Comparison of ENCODE assay signal across 9 mouse cellular contexts in the genomic region with DNA sequence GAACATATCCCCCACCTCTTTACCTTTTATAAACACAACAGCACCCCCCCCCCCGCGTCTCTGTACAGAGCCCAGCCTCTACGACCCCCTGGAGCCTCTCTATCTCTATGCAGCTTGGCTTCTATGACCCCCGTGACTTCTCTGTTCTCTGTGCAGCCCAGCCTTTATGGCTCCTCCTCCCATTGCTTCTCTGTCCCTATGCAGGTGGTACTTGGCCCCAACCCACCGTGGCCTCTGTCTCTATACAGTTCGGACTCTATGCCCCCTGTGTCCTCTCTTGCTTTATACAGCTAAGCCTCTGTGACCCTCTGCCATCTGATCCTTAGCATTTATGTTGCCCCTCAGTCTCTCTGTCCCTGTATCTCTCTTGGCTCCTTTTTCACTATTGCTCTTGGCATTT. TPM values are rescaled to one million over a fixed set of nuclear protein-coding genes. Genes with fewer than 3 reads are reported as not detected.
DNase-seq lines count a peak whose midpoint lies in the region; ATAC-seq lines count a peak whose summit lies in the region.
"Had no signal": no experiment of that assay in that cellular context is flagged by ENCODE, and none has a peak within 500 bp of the region (broad histone marks: within the 10 kb centered on the region; RNA-seq: fewer than 3 reads in every experiment).

No protein-coding gene starts in this region.

- H3K9me3 ChIP-seq in heart, embryonic 14.5 days (ENCODE audit: control insufficient read depth, low read length), result no peaks in the 10 kb centered on the region
- H3K9me3 ChIP-seq in heart, embryonic 11.5 days (replicated peaks; ENCODE audit: control insufficient read depth, low read length), result no peaks in the 10 kb centered on the region
- no peaks in the 10 kb centered on the region for H3K9me3 ChIP-seq in hindbrain, embryonic 12.5 days (replicated peaks)
- no peaks in the 10 kb centered on the region for H3K9me3 ChIP-seq in midbrain, embryonic 11.5 days (ENCODE audit: control insufficient read depth, low read length)
- H3K9me3 ChIP-seq: embryonic facial prominence, embryonic 15.5 days had no signal

- no peak overlapping the region for H3K9ac ChIP-seq in heart, embryonic 14.5 days (ENCODE audit: low read length)
- H3K9ac ChIP-seq in heart, embryonic 11.5 days (ENCODE audit: low read depth, low read length), result no peak overlapping the region
- H3K9ac ChIP-seq in hindbrain, embryonic 12.5 days, result no peak overlapping the region
- H3K9ac ChIP-seq in midbrain, embryonic 11.5 days (ENCODE audit: low read length), result no peak overlapping the region; the same call in 1 of the 2 replicates
- H3K9ac ChIP-seq: embryonic facial prominence, embryonic 15.5 days had no signal

- DNase-seq in MEL-GATA-1-ER (ENCODE audit: extremely low read depth, low read depth), result peak; percentile 13
- no peak for DNase-seq in midbrain, embryonic 11.5 days (ENCODE audit: low spot score, missing footprints)
- no peak for DNase-seq in spleen, postnatal 4 days (ENCODE audit: low spot score in 2 of 2)
- no peak for DNase-seq in left cerebral cortex, adult 9 months (ENCODE audit: low spot score in 2 of 2)
- DNase-seq in right cerebral cortex, postnatal 10 days (ENCODE audit: low spot score in 2 of 2), result no peak

- no peaks in the 10 kb centered on the region for H3K27me3 ChIP-seq in heart, embryonic 14.5 days (ENCODE audit: control insufficient read depth, insufficient read depth, low read length)
- no peaks in the 10 kb centered on the region for H3K27me3 ChIP-seq in heart, embryonic 11.5 days (ENCODE audit: control insufficient read depth, insufficient read depth, low read length)
- H3K27me3 ChIP-seq in hindbrain, embryonic 12.5 days, result no peaks in the 10 kb centered on the region
- no peaks in the 10 kb centered on the region for H3K27me3 ChIP-seq in midbrain, embryonic 11.5 days (ENCODE audit: control insufficient read depth, insufficient read depth, low read length)
- H3K27me3 ChIP-seq: embryonic facial prominence, embryonic 15.5 days had no signal

- no peaks in the 10 kb centered on the region for H3K4me1 ChIP-seq in heart, embryonic 14.5 days (ENCODE audit: control insufficient read depth in 2 of 2, insufficient read depth in 2 of 2, low read length in 2 of 2)
- no peaks in the 10 kb centered on the region for H3K4me1 ChIP-seq in heart, embryonic 11.5 days (ENCODE audit: control insufficient read depth, insufficient read depth, low read length)
- H3K4me1 ChIP-seq in hindbrain, embryonic 12.5 days, result no peaks in the 10 kb centered on the region
- H3K4me1 ChIP-seq in midbrain, embryonic 11.5 days (ENCODE audit: control insufficient read depth, insufficient read depth, low read length), result no peaks in the 10 kb centered on the region
- H3K4me1 ChIP-seq: embryonic facial prominence, embryonic 15.5 days had no signal

- no peak overlapping the region for H3K4me3 ChIP-seq in heart, embryonic 14.5 days (ENCODE audit: control insufficient read depth in 1 of 2, insufficient read depth in 1 of 2, low read depth in 1 of 2, low read length in 2 of 2)
- H3K4me3 ChIP-seq in heart, embryonic 11.5 days (ENCODE audit: low read depth, low read length), result no peak overlapping the region
- no peak overlapping the region for H3K4me3 ChIP-seq in hindbrain, embryonic 12.5 days
- H3K4me3 ChIP-seq in midbrain, embryonic 11.5 days (ENCODE audit: low read depth, low read length), result no peak overlapping the region

- ATAC-seq in heart, embryonic 14.5 days (ENCODE audit: insufficient number of reproducible peaks, insufficient read depth, low FRiP score, low read depth), result no peak
- no peak for ATAC-seq in heart, embryonic 11.5 days (replicated peaks; ENCODE audit: insufficient number of reproducible peaks, low FRiP score, low TSS enrichment)
- ATAC-seq in hindbrain, embryonic 12.5 days (ENCODE audit: low FRiP score), result peak; percentile 4
- no peak for ATAC-seq in midbrain, embryonic 11.5 days (ENCODE audit: low FRiP score)

- H3K27ac ChIP-seq in heart, embryonic 14.5 days (replicated peaks in 1 of 2; ENCODE audit: control insufficient read depth in 1 of 2, insufficient read depth in 1 of 2, low read depth in 2 of 2, low read length in 2 of 2), result no peak overlapping the region
- no peak overlapping the region for H3K27ac ChIP-seq in heart, embryonic 11.5 days (ENCODE audit: low read depth, low read length)
- H3K27ac ChIP-seq in hindbrain, embryonic 12.5 days, result peak overlapping the region; percentile 62
- peak overlapping the region; percentile 44; the same call in 1 of the 2 replicates for H3K27ac ChIP-seq in midbrain, embryonic 11.5 days (ENCODE audit: low read depth, low read length)

- H3K4me2 ChIP-seq in heart, embryonic 14.5 days (ENCODE audit: low read length), result peak overlapping the region; percentile 68; the same call in 1 of the 2 replicates
- H3K4me2 ChIP-seq in heart, embryonic 11.5 days, result no peak overlapping the region
- H3K4me2 ChIP-seq in hindbrain, embryonic 12.5 days (replicated peaks), result peak overlapping the region; percentile 55
- no peak overlapping the region; the same call in 1 of the 2 replicates for H3K4me2 ChIP-seq in midbrain, embryonic 11.5 days

- no peaks in the 10 kb centered on the region for H3K36me3 ChIP-seq in heart, embryonic 14.5 days (ENCODE audit: control insufficient read depth, insufficient read depth, low read length)
- no peaks in the 10 kb centered on the region for H3K36me3 ChIP-seq in heart, embryonic 11.5 days (ENCODE audit: control insufficient read depth, insufficient read depth, low read length)
- no peaks in the 10 kb centered on the region for H3K36me3 ChIP-seq in hindbrain, embryonic 12.5 days
- H3K36me3 ChIP-seq in midbrain, embryonic 11.5 days (ENCODE audit: control insufficient read depth, insufficient read depth, low read length), result no peaks in the 10 kb centered on the region
- H3K36me3 ChIP-seq: embryonic facial prominence, embryonic 15.5 days had no signal

- WGBS in heart, embryonic 14.5 days, result 57% methylated on average over 5 of the region's 6 CpGs
- WGBS in heart, embryonic 11.5 days (ENCODE audit: insufficient replicate concordance), result 41% methylated on average over 6 of the region's 6 CpGs
- WGBS in hindbrain, embryonic 12.5 days, result 38% methylated on average over 5 of the region's 6 CpGs
- 38% methylated on average over 5 of the region's 6 CpGs for WGBS in midbrain, embryonic 11.5 days

RNA-seq across cellular contexts. Expression of gene Las1l, which starts 12.4 kb away (rescaled TPM):
- polyA plus RNA-seq in heart, embryonic 14.5 days (2014; fragmentation: Nextera tagmentation; extraction: Ambion mirVana), result 37.6 and 41.5 TPM in 2 replicates
- 34.2 and 45.8 TPM in 2 replicates for polyA plus RNA-seq in heart, embryonic 11.5 days (2014; fragmentation: Nextera tagmentation; extraction: Ambion mirVana)
- 73.5 and 74.2 TPM in 2 replicates for polyA plus RNA-seq in hindbrain, embryonic 12.5 days (2016; fragmentation: Nextera tagmentation; extraction: Ambion mirVana)
- 40.6 and 46.5 TPM in 2 replicates for polyA plus RNA-seq in midbrain, embryonic 11.5 days (2014; fragmentation: Nextera tagmentation; extraction: Ambion mirVana)

Comparison
In these comparisons a context has a peak if more than half of its experiments do, and no peak if none do; other contexts are left out.
1. H3K4me2 ChIP-seq: peak in heart, embryonic 14.5 days (single experiment) and hindbrain, embryonic 12.5 days (single experiment); none in heart, embryonic 11.5 days (single experiment) and midbrain, embryonic 11.5 days (single experiment).
2. H3K27ac ChIP-seq: peak in hindbrain, embryonic 12.5 days (single experiment) and midbrain, embryonic 11.5 days (single experiment); none in heart, embryonic 14.5 days (0 of 2) and heart, embryonic 11.5 days (single experiment).